Mouse (Mus musculus) liver, adult 2 months (tissue): ENCODE results near the gene Snd1. TPM values are rescaled to one million over a fixed set of nuclear protein-coding genes. Genes with fewer than 3 reads are reported as not detected.

Experiments
- DNase-seq: peaks from one replicate; pipeline ENCODE4 v3.0.0-alpha.2; 2011; ENCODE audit warnings: low read depth, low spot score; ENCODE audit errors: extremely low read depth
- H3K27ac ChIP-seq: fragments of 200-500 bp; replicated peaks from 2 replicates; pipeline ENCODE4 v1.5.1; 2012; ENCODE audit warnings: low read depth, mild to moderate bottlenecking, control low read depth, inconsistent platforms, low read length; ENCODE audit not compliant: insufficient read depth
- H3K27me3 ChIP-seq: fragments of 200-500 bp; 2 replicates; pipeline ENCODE4 v1.6.1; 2012; ENCODE audit warnings: mild to moderate bottlenecking, moderate library complexity, low read length, inconsistent platforms; ENCODE audit not compliant: control insufficient read depth, insufficient read depth
- H3K36me3 ChIP-seq: fragments of 200-500 bp; 2 replicates; pipeline ENCODE4 v1.6.1; 2012; ENCODE audit warnings: low read length, inconsistent platforms; ENCODE audit not compliant: control insufficient read depth, insufficient read depth
- H3K4me1 ChIP-seq: fragments of 200-500 bp; 2 replicates; pipeline ENCODE4 v1.6.1; 2011; ENCODE audit warnings: low read length; ENCODE audit not compliant: control insufficient read depth, insufficient read depth
- H3K4me3 ChIP-seq: fragments of 200-500 bp; 2 replicates; pipeline ENCODE4 v1.5.1; 2011; ENCODE audit warnings: low read depth, mild to moderate bottlenecking, control low read depth, low read length, moderate library complexity; ENCODE audit not compliant: insufficient read depth
- H3K79me2 ChIP-seq: fragments of 200-500 bp; 2 replicates; pipeline ENCODE4 v1.6.1; 2012; ENCODE audit warnings: inconsistent platforms, mild to moderate bottlenecking, low read length, moderate library complexity; ENCODE audit not compliant: control insufficient read depth, insufficient read depth
- H3K9ac ChIP-seq: fragments of 200-500 bp; 2 replicates; pipeline ENCODE4 v1.6.1; 2012; ENCODE audit warnings: low read depth, mild to moderate bottlenecking, control low read depth, inconsistent platforms, low read length
- CTCF ChIP-seq: fragments of 200-500 bp; IDR thresholded peaks from 2 replicates; pipeline ENCODE4 v1.5.1; 2011; ENCODE audit warnings: low read depth, low read length, control low read depth
- POLR2A ChIP-seq: fragments of 200-500 bp; IDR thresholded peaks from 2 replicates; pipeline ENCODE4 v1.6.1; 2011; ENCODE audit warnings: low read length, control low read depth; ENCODE audit not compliant: insufficient read depth; ENCODE audit errors: extremely low read depth
- WGBS: fragments of 180-500 bp; shearing (Covaris S2); methylation state at CpG from one replicate; pipeline ENCODE4 v1.1.7; 2018; 5-methylcytosine and 5-hydroxymethylcytosine counted together
- polyA plus RNA-seq: library from polyadenylated mRNA; depleted of rRNA; stranded (reverse); fragments of >200 nt; gene quantifications from 2 replicates; pipeline ENCODE4 v1.2.3, GENCODE M21; 2012
- total RNA-seq: library from RNA; depleted of rRNA; stranded (reverse); fragments of >200 nt; gene quantifications from 2 replicates; pipeline ENCODE4 v1.2.3, GENCODE M21; 2014

The Snd1 gene
- total and polyA plus RNA-seq, 2 experiments: 64.2 to 88.6 TPM

DNA sequence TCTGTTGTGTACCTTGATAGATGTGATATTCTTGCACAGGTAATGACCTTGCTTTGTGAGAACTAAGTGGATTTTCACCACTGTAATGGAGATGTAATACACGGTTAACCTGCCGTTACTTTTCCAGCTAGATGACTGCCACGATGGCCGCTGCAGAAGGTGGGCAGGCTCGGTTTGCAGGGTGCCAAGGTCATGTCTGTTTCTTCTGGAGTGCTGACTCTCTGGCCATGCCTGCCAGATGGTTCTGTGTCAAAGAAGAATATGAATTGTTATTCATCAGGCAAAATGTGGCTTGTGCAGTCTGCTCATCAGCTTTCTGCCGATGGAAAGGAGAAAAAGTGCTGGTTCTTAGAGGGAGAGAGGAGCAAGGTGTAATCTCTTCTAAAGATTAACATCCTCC is 53.3 kb downstream of the Snd1 start:
- no peak for DNase-seq
- H3K4me3 ChIP-seq: no peak overlapping the region
- WGBS: 83% methylated on average over 6 of the region's 6 CpGs
- H3K27me3 ChIP-seq: no peaks in the 10 kb centered on the region
- no peak overlapping the region for H3K9ac ChIP-seq
- H3K36me3 ChIP-seq: peaks cover 72% of the 10 kb centered on the region
- no peak for TF ChIP-seq POLR2A
- TF ChIP-seq CTCF: no peak
- H3K4me1 ChIP-seq: no peaks in the 10 kb centered on the region
- H3K27ac ChIP-seq: no peak overlapping the region
- no peaks in the 10 kb centered on the region; the same call in 1 of the 2 replicates for H3K79me2 ChIP-seq

DNA sequence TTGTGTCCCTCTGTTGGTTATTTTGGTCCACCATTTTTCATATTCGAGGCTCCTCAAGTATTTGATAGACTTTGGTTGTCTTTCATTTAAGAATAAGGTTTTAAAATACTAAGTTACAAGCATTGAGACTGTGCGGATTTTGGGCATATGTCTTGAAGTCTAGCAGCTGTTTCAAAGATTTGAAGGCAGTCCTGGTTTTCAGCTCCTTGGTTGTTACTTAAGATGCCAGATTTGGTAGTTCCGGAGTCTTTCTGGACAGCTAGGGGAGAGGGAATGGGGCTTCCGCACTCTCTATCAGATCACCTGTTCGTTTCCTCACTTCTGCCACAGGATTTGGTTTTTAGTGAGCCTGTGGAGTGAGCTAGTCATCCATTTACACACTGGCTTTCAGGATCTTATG is 61.5 kb downstream of the Snd1 start:
- 92% methylated on average over 5 of the region's 5 CpGs for WGBS

DNA sequence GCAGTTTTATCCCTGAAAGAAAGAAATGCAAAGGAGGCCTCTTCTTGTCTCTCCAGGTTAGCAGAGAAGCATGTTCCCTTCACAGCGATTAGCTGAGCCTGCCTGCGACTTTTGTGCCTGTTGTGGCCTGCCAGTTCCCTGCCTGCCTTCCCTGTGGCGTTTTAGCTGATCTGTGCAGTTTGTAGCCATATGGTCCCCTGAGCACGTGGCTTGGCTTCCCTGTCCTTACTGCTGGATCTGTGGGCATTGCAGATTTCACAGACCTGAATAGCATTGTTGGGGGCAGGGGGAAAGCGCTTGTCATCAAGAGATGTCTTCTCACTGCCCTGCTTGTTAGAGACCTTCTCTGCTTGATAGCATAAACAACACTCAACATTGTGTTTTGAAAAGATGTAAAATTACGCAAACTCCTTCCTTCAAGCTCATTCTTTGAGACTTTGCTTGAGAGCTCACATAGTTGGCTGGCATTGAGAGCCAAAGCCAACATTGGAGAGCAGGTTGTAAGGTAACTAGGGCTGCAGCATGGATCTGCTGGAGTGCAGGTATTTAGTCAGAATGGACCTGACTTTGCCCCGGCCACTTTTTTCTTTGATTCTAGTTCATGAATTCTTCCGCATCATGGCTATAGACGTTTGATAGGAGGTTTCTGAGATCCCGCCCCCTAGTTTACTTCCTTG is 63.0 kb downstream of the Snd1 start:
- Histone ChIP-seq H3K36me3 (peaks cover 45% of the 10 kb centered on the region), H3K79me2 (peaks cover 15% of the 10 kb centered on the region), H3K4me1 (no peaks in the 10 kb centered on the region), H3K27ac (no peak overlapping the region), H3K4me3 (no peak overlapping the region), H3K9ac (no peak overlapping the region), H3K27me3 (no peaks in the 10 kb centered on the region)
- DNase-seq: no peak
- WGBS: 81% methylated on average over 10 of the region's 10 CpGs
- no peak for TF ChIP-seq CTCF
- TF ChIP-seq POLR2A: no peak

More for the DNA sequence above, 61.5 kb downstream of the Snd1 start:
- Histone ChIP-seq H3K36me3 (peaks cover 53% of the 10 kb centered on the region), H3K79me2 (peaks cover 7% of the 10 kb centered on the region), H3K4me1 (no peaks in the 10 kb centered on the region), H3K27ac (no peak overlapping the region), H3K9ac (no peak overlapping the region), H3K4me3 (no peak overlapping the region), H3K27me3 (no peaks in the 10 kb centered on the region)
- no peak for DNase-seq
- no peak for TF ChIP-seq POLR2A
- no peak for TF ChIP-seq CTCF

DNA sequence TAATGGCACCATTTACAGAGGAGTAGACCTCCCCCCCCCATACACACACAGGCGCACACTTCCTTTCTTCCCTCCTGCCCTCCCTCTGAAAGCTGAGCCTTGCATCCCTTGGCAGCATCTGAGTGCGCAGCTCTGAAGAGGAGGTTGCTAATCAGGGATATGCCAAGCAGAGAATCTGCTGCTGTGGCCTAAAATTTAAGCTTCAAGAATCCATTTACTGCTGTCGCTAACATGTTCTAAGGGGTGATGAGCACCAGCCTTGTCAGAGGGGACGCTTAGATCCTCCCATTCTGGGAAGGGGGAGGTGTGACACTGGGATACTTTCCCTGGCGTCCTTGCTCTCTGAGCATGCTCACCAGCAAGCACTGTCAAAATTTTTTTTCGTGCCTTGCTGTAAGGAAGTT is 67.4 kb downstream of the Snd1 start:
- no peak for DNase-seq
- Histone ChIP-seq H3K4me3 (no peak overlapping the region), H3K9ac (no peak overlapping the region), H3K79me2 (peaks cover 15% of the 10 kb centered on the region), H3K27ac (no peak overlapping the region), H3K4me1 (no peaks in the 10 kb centered on the region), H3K36me3 (peaks cover 40% of the 10 kb centered on the region), H3K27me3 (no peaks in the 10 kb centered on the region)
- WGBS: 91% methylated on average over 6 of the region's 6 CpGs
- TF ChIP-seq CTCF: no peak
- TF ChIP-seq POLR2A: no peak

DNA sequence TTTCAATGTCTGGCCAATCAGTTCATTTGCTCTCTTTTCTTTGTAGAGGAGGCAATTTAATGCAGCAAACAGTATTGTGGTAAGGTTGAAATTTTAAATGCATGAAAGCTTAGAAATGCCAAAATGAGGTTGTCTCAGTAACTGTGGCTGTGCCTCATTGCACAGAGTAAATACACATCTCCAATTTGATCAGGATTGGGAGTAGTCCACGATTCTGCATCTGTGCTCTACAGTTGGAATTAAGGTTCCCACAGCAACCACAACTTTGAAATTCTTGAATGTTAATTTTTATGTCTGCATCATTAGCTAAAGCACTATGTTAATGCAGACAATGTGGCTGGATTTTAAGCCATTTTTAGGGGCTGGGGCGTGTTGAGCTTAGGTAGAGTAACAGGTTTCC is 72.0 kb downstream of the Snd1 start:
- 87% methylated on average over 2 of the region's 2 CpGs for WGBS

DNA sequence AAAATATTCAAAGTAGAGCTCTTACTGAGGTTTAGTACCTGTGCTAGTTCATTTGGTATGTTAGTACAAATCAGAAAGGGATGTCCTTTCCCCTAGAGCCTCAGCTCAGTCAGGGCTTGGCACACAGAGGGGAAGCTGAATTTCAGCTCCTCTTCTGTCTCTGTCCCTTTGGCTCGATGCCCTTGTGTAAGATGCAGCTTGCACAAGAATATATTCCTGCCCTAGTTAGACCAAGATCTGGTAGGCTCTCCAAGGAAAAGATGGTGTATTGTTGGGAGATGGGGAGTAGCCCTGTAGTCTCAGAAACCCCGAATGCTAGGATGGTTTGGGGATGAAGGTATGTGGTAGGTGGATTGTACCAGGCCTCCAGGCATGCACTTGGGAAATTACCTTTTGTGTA is 74.4 kb downstream of the Snd1 start:
- Histone ChIP-seq H3K9ac (no peak overlapping the region), H3K4me3 (no peak overlapping the region), H3K79me2 (no peaks in the 10 kb centered on the region; the same call in 1 of the 2 replicates), H3K27me3 (no peaks in the 10 kb centered on the region), H3K4me1 (no peaks in the 10 kb centered on the region), H3K27ac (no peak overlapping the region), H3K36me3 (peaks cover 60% of the 10 kb centered on the region)
- 59% methylated on average over 2 of the region's 2 CpGs for WGBS
- TF ChIP-seq CTCF: no peak
- no peak for TF ChIP-seq POLR2A
- DNase-seq: peak; percentile 13

More for the DNA sequence above, 72.0 kb downstream of the Snd1 start:
- H3K4me1 ChIP-seq: no peaks in the 10 kb centered on the region
- H3K79me2 ChIP-seq: peaks cover 4% of the 10 kb centered on the region; the same call in 1 of the 2 replicates
- DNase-seq: no peak
- H3K4me3 ChIP-seq: no peak overlapping the region
- peaks cover 56% of the 10 kb centered on the region for H3K36me3 ChIP-seq
- no peak overlapping the region for H3K9ac ChIP-seq
- no peak overlapping the region for H3K27ac ChIP-seq
- H3K27me3 ChIP-seq: no peaks in the 10 kb centered on the region
- no peak for TF ChIP-seq POLR2A
- no peak for TF ChIP-seq CTCF
